Comparison of ENCODE assay signal across 20 mouse cellular contexts in genomic region chr8:85706988-85707387, GRCm38 (mm10).
"Had no signal": no experiment of that assay in that cellular context is flagged by ENCODE, and none has a peak within 500 bp of the region (broad histone marks: within the 10 kb centered on the region; RNA-seq: fewer than 3 reads in every experiment).

No protein-coding gene starts in this region.

- ATAC-seq: forebrain, embryonic 13.5 days; forebrain, embryonic 14.5 days; forebrain, embryonic 15.5 days; forebrain, embryonic 16.5 days; forebrain, postnatal 0 days had no signal

- DNase-seq: cerebellum, adult 8-10 months; cerebellum, adult 9-10 months; cerebellum, postnatal 10 days; cerebellum, postnatal 14 days; cerebellum, postnatal 25 days; cerebellum, postnatal 36 days; embryo, embryonic 11 days; forebrain, postnatal 0 days; gastrocnemius, adult 2 months; gastrocnemius, postnatal 10 days; gastrocnemius, postnatal 14 days; gastrocnemius, postnatal 25 days; gastrocnemius, postnatal 36 days; heart, adult 11 months; heart, adult 18-20 months; heart, adult 2 months had no signal
